Mouse (Mus musculus): ENCODE data around the gene Prkcd. TPM values are rescaled to one million over a fixed set of nuclear protein-coding genes. Genes with fewer than 3 reads are reported as not detected.

Gene Prkcd
- polyA plus RNA-seq, 1 experiment: 80.6 TPM

DNA sequence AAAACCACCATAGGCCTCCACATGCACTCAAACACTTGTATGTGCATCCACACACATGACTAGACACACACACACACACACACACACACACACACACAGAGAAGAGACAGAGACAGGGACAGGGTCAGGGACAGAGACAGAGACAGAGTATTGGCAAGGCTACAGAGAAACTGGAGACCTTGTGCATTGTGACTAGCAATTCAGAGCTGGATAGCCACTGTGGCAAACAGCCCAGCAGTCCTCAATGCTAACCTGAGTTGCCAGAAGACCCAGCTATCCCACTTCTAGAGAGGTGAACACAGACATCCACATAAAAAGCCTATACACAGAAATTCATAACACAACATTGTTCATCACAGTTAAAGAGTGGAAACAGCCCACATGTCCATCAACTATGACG lies 20.5 kb upstream of the Prkcd start:
- Histone ChIP-seq H3K4me1 (ENCODE audit: control insufficient read depth, insufficient read depth, low read length) (peaks cover 18% of the 10 kb centered on the region; the same call in 1 of the 2 replicates), H3K27me3 (replicated peaks; ENCODE audit: control insufficient read depth, insufficient read depth, low read length) (no peaks in the 10 kb centered on the region), H3K27ac (ENCODE audit: insufficient read depth, low read depth, low read length) (no peak overlapping the region), H3K36me3 (ENCODE audit: control insufficient read depth, insufficient read depth, low read length) (no peaks in the 10 kb centered on the region), H3K4me3 (ENCODE audit: insufficient read depth, low read depth, low read length) (no peak overlapping the region)
- TF ChIP-seq CTCF (conservative IDR thresholded peaks at IDR 0.05; ENCODE audit: insufficient read depth, insufficient read length, low read depth, low read length) (no peak), POLR2A (IDR thresholded peaks at IDR 0.05; ENCODE audit: low read depth, low read length) (no peak)
- 14% methylated on average over 1 of the region's 1 CpGs for WGBS
- DNase-seq: no peak

DNA sequence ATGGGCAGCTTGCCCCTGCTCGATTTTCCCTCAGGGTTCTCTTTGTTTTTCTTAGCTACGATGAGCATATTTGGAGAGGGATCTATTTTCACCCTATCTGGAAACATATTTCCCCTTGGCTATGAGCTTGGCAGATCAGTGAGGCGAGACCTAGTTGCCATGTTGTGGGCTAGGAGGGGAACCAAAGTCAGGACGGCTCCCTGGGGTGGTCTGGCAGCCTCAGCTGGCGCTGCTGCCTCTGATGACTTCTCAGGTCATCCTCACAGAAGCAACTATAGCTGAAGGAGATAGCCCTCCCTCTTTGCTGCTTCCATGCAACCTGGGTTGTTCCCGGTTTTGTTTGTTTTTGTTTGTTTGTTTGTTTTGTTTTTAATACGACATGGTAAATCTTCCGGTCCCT lies 19.1 kb upstream of the Prkcd start:
- H3K27me3 ChIP-seq (replicated peaks; ENCODE audit: control insufficient read depth, insufficient read depth, low read length): no peaks in the 10 kb centered on the region
- H3K27ac ChIP-seq (ENCODE audit: insufficient read depth, low read depth, low read length): no peak overlapping the region
- 57% methylated on average over 8 of the region's 8 CpGs for WGBS
- peaks cover 17% of the 10 kb centered on the region; the same call in 1 of the 2 replicates for H3K4me1 ChIP-seq (ENCODE audit: control insufficient read depth, insufficient read depth, low read length)
- no peak overlapping the region for H3K4me3 ChIP-seq (ENCODE audit: insufficient read depth, low read depth, low read length)
- DNase-seq: no peak
- TF ChIP-seq CTCF (conservative IDR thresholded peaks at IDR 0.05; ENCODE audit: insufficient read depth, insufficient read length, low read depth, low read length) (no peak), POLR2A (IDR thresholded peaks at IDR 0.05; ENCODE audit: low read depth, low read length) (no peak)
- H3K36me3 ChIP-seq (ENCODE audit: control insufficient read depth, insufficient read depth, low read length): no peaks in the 10 kb centered on the region

DNA sequence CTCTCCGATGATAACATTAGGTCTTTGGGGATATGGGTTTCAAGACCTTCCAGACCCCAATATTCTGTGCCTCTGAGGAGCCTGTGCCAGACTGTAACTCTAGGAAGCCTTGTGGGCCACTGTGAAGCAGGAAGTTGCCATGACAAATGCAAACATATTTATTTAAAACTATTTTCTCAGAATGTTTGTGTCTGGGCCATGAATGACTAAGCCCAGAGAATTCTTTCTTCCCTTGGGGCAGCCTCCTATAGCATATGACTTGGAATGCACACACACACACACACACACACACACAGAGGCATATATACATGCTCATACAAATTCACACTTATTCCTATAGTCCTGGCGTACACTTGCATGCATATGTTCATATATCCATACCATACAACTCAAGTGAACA lies 18.0 kb upstream of the Prkcd start:
- Histone ChIP-seq H3K4me3 (ENCODE audit: insufficient read depth, low read depth, low read length) (no peak overlapping the region), H3K4me1 (ENCODE audit: control insufficient read depth, insufficient read depth, low read length) (peaks cover 14% of the 10 kb centered on the region; the same call in 1 of the 2 replicates), H3K36me3 (ENCODE audit: control insufficient read depth, insufficient read depth, low read length) (no peaks in the 10 kb centered on the region), H3K27ac (ENCODE audit: insufficient read depth, low read depth, low read length) (no peak overlapping the region), H3K27me3 (replicated peaks; ENCODE audit: control insufficient read depth, insufficient read depth, low read length) (no peaks in the 10 kb centered on the region)
- no peak for TF ChIP-seq CTCF (conservative IDR thresholded peaks at IDR 0.05; ENCODE audit: insufficient read depth, insufficient read length, low read depth, low read length)
- no peak for TF ChIP-seq POLR2A (IDR thresholded peaks at IDR 0.05; ENCODE audit: low read depth, low read length)
- WGBS: 95% methylated on average over 2 of the region's 2 CpGs
- DNase-seq: no peak

- no peak overlapping the region for H3K4me3 ChIP-seq (ENCODE audit: insufficient read depth, low read depth, low read length)
- no peak for DNase-seq
- 77% methylated on average over 2 of the region's 2 CpGs for WGBS
- no peaks in the 10 kb centered on the region for H3K27me3 ChIP-seq (replicated peaks; ENCODE audit: control insufficient read depth, insufficient read depth, low read length)
- no peak overlapping the region for H3K27ac ChIP-seq (ENCODE audit: insufficient read depth, low read depth, low read length)
- no peaks in the 10 kb centered on the region for H3K36me3 ChIP-seq (ENCODE audit: control insufficient read depth, insufficient read depth, low read length)
- TF ChIP-seq CTCF (conservative IDR thresholded peaks at IDR 0.05; ENCODE audit: insufficient read depth, insufficient read length, low read depth, low read length) (no peak), POLR2A (IDR thresholded peaks at IDR 0.05; ENCODE audit: low read depth, low read length) (no peak)
- H3K4me1 ChIP-seq (ENCODE audit: control insufficient read depth, insufficient read depth, low read length): peaks cover 25% of the 10 kb centered on the region; the same call in 1 of the 2 replicates
Observed at GRCm38 (mm10) chr14:30641748-30642147, 15.7 kb upstream of the Prkcd start.

- Histone ChIP-seq H3K4me3 (ENCODE audit: insufficient read depth, low read depth, low read length) (no peak overlapping the region), H3K4me1 (ENCODE audit: control insufficient read depth, insufficient read depth, low read length) (peaks cover 47% of the 10 kb centered on the region), H3K27ac (ENCODE audit: insufficient read depth, low read depth, low read length) (no peak overlapping the region), H3K27me3 (replicated peaks; ENCODE audit: control insufficient read depth, insufficient read depth, low read length) (no peaks in the 10 kb centered on the region), H3K36me3 (ENCODE audit: control insufficient read depth, insufficient read depth, low read length) (no peaks in the 10 kb centered on the region)
- 66% methylated on average over 4 of the region's 4 CpGs for WGBS
- no peak for TF ChIP-seq POLR2A (IDR thresholded peaks at IDR 0.05; ENCODE audit: low read depth, low read length)
- TF ChIP-seq CTCF (conservative IDR thresholded peaks at IDR 0.05; ENCODE audit: insufficient read depth, insufficient read length, low read depth, low read length): no peak
- no peak for DNase-seq
Observed at GRCm38 (mm10) chr14:30638686-30639085, 12.7 kb upstream of the Prkcd start.

DNA sequence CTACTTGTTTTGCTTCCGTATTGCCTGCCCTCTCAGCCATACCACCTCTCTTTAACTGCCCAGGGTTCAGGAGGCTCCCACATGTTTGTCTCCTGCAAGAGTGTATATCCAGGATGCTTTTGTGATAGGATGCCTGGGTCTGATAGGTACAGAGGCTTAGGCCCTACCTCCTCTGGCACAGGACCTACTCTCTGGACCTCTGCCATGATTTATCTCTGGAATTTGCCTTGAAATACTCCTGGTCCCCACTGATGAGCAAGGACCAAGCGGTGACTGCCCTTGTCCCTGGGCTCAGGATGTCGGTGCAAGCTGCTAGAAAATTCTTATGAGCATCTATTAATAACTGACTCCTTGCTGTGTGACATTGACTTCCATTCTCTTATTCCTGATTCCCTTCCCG lies 12.0 kb upstream of the Prkcd start:
- peak; percentile 72 for DNase-seq
- H3K27me3 ChIP-seq (replicated peaks; ENCODE audit: control insufficient read depth, insufficient read depth, low read length): no peaks in the 10 kb centered on the region
- peaks cover 51% of the 10 kb centered on the region for H3K4me1 ChIP-seq (ENCODE audit: control insufficient read depth, insufficient read depth, low read length)
- TF ChIP-seq CTCF (conservative IDR thresholded peaks at IDR 0.05; ENCODE audit: insufficient read depth, insufficient read length, low read depth, low read length): no peak
- no peak for TF ChIP-seq POLR2A (IDR thresholded peaks at IDR 0.05; ENCODE audit: low read depth, low read length)
- H3K4me3 ChIP-seq (ENCODE audit: insufficient read depth, low read depth, low read length): no peak overlapping the region
- no peak overlapping the region for H3K27ac ChIP-seq (ENCODE audit: insufficient read depth, low read depth, low read length)
- WGBS: 60% methylated on average over 4 of the region's 4 CpGs
- no peaks in the 10 kb centered on the region for H3K36me3 ChIP-seq (ENCODE audit: control insufficient read depth, insufficient read depth, low read length)

GRCm38 (mm10) chr14:30637087-30637486 lies 11.1 kb upstream of the Prkcd start:
- WGBS: 33% methylated on average over 2 of the region's 2 CpGs
- H3K4me1 ChIP-seq (ENCODE audit: control insufficient read depth, insufficient read depth, low read length): peaks cover 51% of the 10 kb centered on the region
- no peaks in the 10 kb centered on the region for H3K36me3 ChIP-seq (ENCODE audit: control insufficient read depth, insufficient read depth, low read length)
- H3K27me3 ChIP-seq (replicated peaks; ENCODE audit: control insufficient read depth, insufficient read depth, low read length): no peaks in the 10 kb centered on the region
- peak; percentile 92 for DNase-seq
- peak overlapping the region; percentile 90 for H3K27ac ChIP-seq (ENCODE audit: insufficient read depth, low read depth, low read length)
- no peak overlapping the region for H3K4me3 ChIP-seq (ENCODE audit: insufficient read depth, low read depth, low read length)
- TF ChIP-seq POLR2A (IDR thresholded peaks at IDR 0.05; ENCODE audit: low read depth, low read length) (no peak), CTCF (conservative IDR thresholded peaks at IDR 0.05; ENCODE audit: insufficient read depth, insufficient read length, low read depth, low read length) (no peak)

Data from kidney, adult 2 months (tissue).